Mouse (Mus musculus) limb, embryonic 10.5 days (tissue): ENCODE data around the gene Syt1. TPM values are rescaled to one million over a fixed set of nuclear protein-coding genes. Genes with fewer than 3 reads are reported as not detected.

Source experiments
- DNase-seq: peaks from one replicate; pipeline ENCODE4 v3.0.0-alpha.2; 2017; ENCODE audit warnings: low spot score
- H3K27ac ChIP-seq: fragments of 300-500 bp; sonication (generic); 2 replicates; pipeline ENCODE4 v1.5.1; 2016; ENCODE audit warnings: mild to moderate bottlenecking
- H3K27me3 ChIP-seq: fragments of 300-500 bp; sonication (generic); 2 replicates; pipeline ENCODE4 v1.6.1; 2016; ENCODE audit warnings: low read depth, mild to moderate bottlenecking; ENCODE audit not compliant: poor library complexity, severe bottlenecking
- H3K36me3 ChIP-seq: fragments of 300-500 bp; sonication (generic); 2 replicates; pipeline ENCODE4 v1.6.1; 2016; ENCODE audit warnings: mild to moderate bottlenecking, moderate library complexity
- H3K4me1 ChIP-seq: fragments of 300-500 bp; sonication (generic); 2 replicates; pipeline ENCODE4 v1.6.1; 2016
- H3K4me3 ChIP-seq: fragments of 300-500 bp; sonication (generic); 2 replicates; pipeline ENCODE4 v1.5.1; 2016; ENCODE audit warnings: mild to moderate bottlenecking, moderate library complexity
- H3K9me3 ChIP-seq: fragments of 300-500 bp; sonication (generic); replicated peaks from 2 replicates; pipeline ENCODE4 v1.6.1; 2016; ENCODE audit warnings: mild to moderate bottlenecking
- WGBS: fragments of 180-500 bp; shearing (Covaris S2); methylation state at CpG from one replicate; pipeline ENCODE4 v1.1.7; 2016; 5-methylcytosine and 5-hydroxymethylcytosine counted together
- polyA plus RNA-seq: library from polyadenylated mRNA; unstranded; fragments of >200 nt; fragmentation: Nextera tagmentation; extraction: Ambion mirVana; gene quantifications from 2 replicates; pipeline ENCODE4 v1.2.1, GENCODE M21; 2016

Syt1 gene
- polyA plus RNA-seq, 1 experiment from 2014 or later, result 0.13 TPM

DNA sequence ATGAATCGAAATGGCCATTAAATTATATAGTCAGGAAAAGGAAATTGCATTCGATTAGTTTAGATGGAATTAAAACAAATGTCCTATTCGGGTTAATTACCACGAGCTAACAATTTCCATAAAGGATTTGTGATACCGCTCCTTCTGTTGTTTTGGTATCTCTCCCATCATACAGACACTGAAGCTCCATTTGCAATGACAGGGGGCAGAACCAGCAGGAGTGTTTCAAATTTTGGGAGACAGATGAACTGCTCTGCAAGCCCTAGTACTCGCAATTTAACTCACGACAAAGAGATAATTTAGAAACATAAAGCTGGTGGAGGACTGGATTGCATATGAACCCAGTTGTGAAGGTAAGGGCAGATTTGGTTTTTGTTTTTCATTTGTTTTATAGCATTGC is 210.0 kb downstream of the Syt1 start:
- Histone ChIP-seq H3K9me3 (no peaks in the 10 kb centered on the region), H3K27ac (no peak overlapping the region), H3K4me1 (no peaks in the 10 kb centered on the region), H3K4me3 (no peak overlapping the region), H3K27me3 (no peaks in the 10 kb centered on the region), H3K36me3 (no peaks in the 10 kb centered on the region)
- no peak for DNase-seq
- 90% methylated on average over 7 of the region's 7 CpGs for WGBS

GRCm38 (mm10) chr10:108798826-108799225 is 212.0 kb downstream of the Syt1 start:
- no peaks in the 10 kb centered on the region for H3K27me3 ChIP-seq
- no peaks in the 10 kb centered on the region for H3K9me3 ChIP-seq
- H3K4me1 ChIP-seq, result no peaks in the 10 kb centered on the region
- WGBS, result 93% methylated on average over 4 of the region's 4 CpGs
- no peak overlapping the region for H3K4me3 ChIP-seq
- no peaks in the 10 kb centered on the region for H3K36me3 ChIP-seq
- H3K27ac ChIP-seq, result no peak overlapping the region
- no peak for DNase-seq

- no peaks in the 10 kb centered on the region for H3K27me3 ChIP-seq
- 92% methylated on average over 5 of the region's 5 CpGs for WGBS
- no peak overlapping the region for H3K4me3 ChIP-seq
- H3K36me3 ChIP-seq, result no peaks in the 10 kb centered on the region
- no peak overlapping the region for H3K27ac ChIP-seq
- H3K4me1 ChIP-seq, result no peaks in the 10 kb centered on the region
- DNase-seq, result no peak
- H3K9me3 ChIP-seq, result no peaks in the 10 kb centered on the region
Observed at GRCm38 (mm10) chr10:108782817-108783216, 228.0 kb downstream of the Syt1 start.

GRCm38 (mm10) chr10:108780614-108781013 is 230.2 kb downstream of the Syt1 start:
- Histone ChIP-seq H3K27me3 (no peaks in the 10 kb centered on the region), H3K9me3 (no peaks in the 10 kb centered on the region), H3K36me3 (no peaks in the 10 kb centered on the region), H3K27ac (no peak overlapping the region), H3K4me3 (no peak overlapping the region), H3K4me1 (no peaks in the 10 kb centered on the region)
- DNase-seq, result no peak
- 93% methylated on average over 3 of the region's 3 CpGs for WGBS

- WGBS, result 81% methylated on average over 8 of the region's 8 CpGs
- no peak overlapping the region for H3K27ac ChIP-seq
- H3K27me3 ChIP-seq, result no peaks in the 10 kb centered on the region
- no peak overlapping the region for H3K4me3 ChIP-seq
- no peaks in the 10 kb centered on the region for H3K9me3 ChIP-seq
- no peak for DNase-seq
- H3K36me3 ChIP-seq, result no peaks in the 10 kb centered on the region
- no peaks in the 10 kb centered on the region for H3K4me1 ChIP-seq
Observed at GRCm38 (mm10) chr10:108776735-108777134, 234.0 kb downstream of the Syt1 start.

DNA sequence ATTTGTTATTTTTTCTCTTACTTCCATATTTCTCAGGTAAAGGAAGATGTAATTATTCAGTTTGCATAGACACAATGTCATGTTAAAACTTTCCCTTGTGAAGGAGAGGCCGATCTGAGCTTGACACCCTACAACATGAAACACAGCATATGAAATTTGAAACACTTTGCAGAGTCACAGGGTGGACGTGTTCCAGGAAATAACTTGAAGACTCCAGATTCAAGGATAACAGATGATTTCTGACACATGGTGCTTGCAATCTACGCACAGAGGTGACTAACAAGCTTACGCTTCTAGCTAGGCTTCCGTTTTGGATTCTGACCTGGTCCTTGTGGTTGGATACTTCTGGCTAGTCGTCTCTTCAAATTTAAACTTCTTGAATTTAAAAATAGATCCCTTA is 239.7 kb downstream of the Syt1 start:
- 88% methylated on average over 6 of the region's 6 CpGs for WGBS
- Histone ChIP-seq H3K9me3 (no peaks in the 10 kb centered on the region), H3K4me3 (no peak overlapping the region), H3K4me1 (no peaks in the 10 kb centered on the region), H3K36me3 (no peaks in the 10 kb centered on the region), H3K27ac (no peak overlapping the region), H3K27me3 (no peaks in the 10 kb centered on the region)
- DNase-seq, result no peak

- no peak overlapping the region for H3K27ac ChIP-seq
- H3K36me3 ChIP-seq, result no peaks in the 10 kb centered on the region
- no peak for DNase-seq
- no peaks in the 10 kb centered on the region for H3K27me3 ChIP-seq
- no peak overlapping the region for H3K4me3 ChIP-seq
- H3K4me1 ChIP-seq, result no peaks in the 10 kb centered on the region
- no peaks in the 10 kb centered on the region for H3K9me3 ChIP-seq
Observed at GRCm38 (mm10) chr10:108765564-108765963, 245.2 kb downstream of the Syt1 start.

- no peaks in the 10 kb centered on the region for H3K4me1 ChIP-seq
- 91% methylated on average over 6 of the region's 6 CpGs for WGBS
Observed at GRCm38 (mm10) chr10:108763722-108764121, 247.1 kb downstream of the Syt1 start.

GRCm38 (mm10) chr10:108753304-108753703 is 257.5 kb downstream of the Syt1 start:
- Histone ChIP-seq H3K4me3 (no peak overlapping the region), H3K27me3 (no peaks in the 10 kb centered on the region), H3K9me3 (no peaks in the 10 kb centered on the region), H3K27ac (no peak overlapping the region), H3K4me1 (no peaks in the 10 kb centered on the region), H3K36me3 (no peaks in the 10 kb centered on the region)
- WGBS, result 90% methylated on average over 2 of the region's 2 CpGs
- no peak for DNase-seq

More at GRCm38 (mm10) chr10:108763722-108764121, 247.1 kb downstream of the Syt1 start:
- H3K4me3 ChIP-seq, result no peak overlapping the region
- H3K27me3 ChIP-seq, result no peaks in the 10 kb centered on the region
- no peak overlapping the region for H3K27ac ChIP-seq
- H3K36me3 ChIP-seq, result no peaks in the 10 kb centered on the region
- DNase-seq, result no peak
- H3K9me3 ChIP-seq, result no peaks in the 10 kb centered on the region

DNA sequence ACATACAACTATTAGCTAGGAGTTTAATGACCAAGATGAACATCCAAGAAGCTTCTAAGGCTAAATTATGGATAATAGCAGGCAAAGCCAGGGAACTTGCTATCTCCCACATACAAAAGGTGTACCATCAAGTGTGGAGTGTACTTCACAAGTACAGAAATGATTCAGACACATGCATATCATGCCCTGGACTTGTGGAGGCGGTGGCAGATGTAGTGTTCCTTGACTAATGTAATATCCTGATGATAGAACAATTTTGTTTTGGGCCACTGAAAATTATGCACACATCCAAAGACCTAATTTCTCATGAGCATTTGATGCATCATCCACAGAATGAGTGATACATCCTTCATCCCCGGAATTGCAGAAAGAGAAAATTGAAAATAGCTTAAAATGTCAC is 267.0 kb downstream of the Syt1 start:
- no peaks in the 10 kb centered on the region for H3K27me3 ChIP-seq
- no peak for DNase-seq
- no peaks in the 10 kb centered on the region for H3K36me3 ChIP-seq
- H3K27ac ChIP-seq, result no peak overlapping the region
- H3K4me3 ChIP-seq, result no peak overlapping the region
- no peaks in the 10 kb centered on the region for H3K4me1 ChIP-seq
- 82% methylated on average over 2 of the region's 2 CpGs for WGBS
- no peaks in the 10 kb centered on the region for H3K9me3 ChIP-seq

DNA sequence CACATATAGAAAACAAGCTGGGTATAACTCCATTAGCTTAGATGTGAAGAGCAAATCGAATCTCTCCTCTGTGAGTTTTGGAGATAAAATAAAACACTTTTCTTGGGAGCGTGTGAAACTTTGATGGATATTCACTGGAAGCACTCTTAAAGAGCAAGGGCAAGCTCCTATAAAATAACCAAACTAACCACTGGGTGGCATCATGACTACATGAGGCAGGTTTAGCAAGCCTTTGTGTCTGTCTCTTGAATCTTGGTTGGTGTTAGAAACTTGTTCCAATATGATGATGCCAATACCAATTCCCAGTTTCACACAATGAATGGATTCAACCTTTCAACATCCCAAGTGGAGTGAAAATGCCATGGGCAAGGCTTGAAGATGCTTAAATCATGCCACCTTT is 276.8 kb downstream of the Syt1 start:
- no peak for DNase-seq
- WGBS, result 72% methylated on average over 2 of the region's 2 CpGs

GRCm38 (mm10) chr10:108728961-108729360 is 281.8 kb downstream of the Syt1 start:
- Histone ChIP-seq H3K36me3 (no peaks in the 10 kb centered on the region), H3K27ac (no peak overlapping the region), H3K4me3 (no peak overlapping the region), H3K9me3 (no peaks in the 10 kb centered on the region), H3K4me1 (no peaks in the 10 kb centered on the region), H3K27me3 (no peaks in the 10 kb centered on the region)
- no peak for DNase-seq
- WGBS, result 85% methylated on average over 8 of the region's 8 CpGs

More for the DNA sequence above, 276.8 kb downstream of the Syt1 start:
- Histone ChIP-seq H3K4me1 (no peaks in the 10 kb centered on the region), H3K27me3 (no peaks in the 10 kb centered on the region), H3K36me3 (no peaks in the 10 kb centered on the region), H3K4me3 (no peak overlapping the region), H3K27ac (no peak overlapping the region), H3K9me3 (no peaks in the 10 kb centered on the region)

DNA sequence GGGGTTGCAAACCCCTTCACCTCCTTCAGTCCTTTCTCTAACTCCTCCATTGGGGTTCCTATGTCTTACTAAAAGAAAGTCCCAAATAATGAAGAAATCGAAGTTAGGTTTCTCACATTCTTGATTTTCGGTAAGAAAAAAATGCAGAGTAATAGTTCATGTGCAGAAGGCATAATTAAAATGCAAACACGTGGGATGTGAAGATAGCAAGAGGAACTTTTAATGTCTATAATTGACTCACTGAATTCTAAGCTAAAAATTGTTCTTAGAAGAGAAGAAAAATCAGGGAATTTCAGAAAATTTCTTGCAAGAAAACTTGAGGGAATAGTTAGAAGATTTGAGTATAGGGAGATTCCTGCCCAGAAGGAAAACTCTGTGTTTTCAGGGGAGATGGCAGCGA is 284.4 kb downstream of the Syt1 start:
- no peaks in the 10 kb centered on the region for H3K36me3 ChIP-seq
- DNase-seq, result no peak
- 89% methylated on average over 4 of the region's 4 CpGs for WGBS
- H3K27me3 ChIP-seq, result no peaks in the 10 kb centered on the region
- no peak overlapping the region for H3K4me3 ChIP-seq
- H3K9me3 ChIP-seq, result no peaks in the 10 kb centered on the region
- H3K27ac ChIP-seq, result no peak overlapping the region
- H3K4me1 ChIP-seq, result no peaks in the 10 kb centered on the region

GRCm38 (mm10) chr10:108724878-108725277 is 285.9 kb downstream of the Syt1 start:
- H3K4me3 ChIP-seq, result no peak overlapping the region
- H3K9me3 ChIP-seq, result no peaks in the 10 kb centered on the region
- no peaks in the 10 kb centered on the region for H3K36me3 ChIP-seq
- H3K27me3 ChIP-seq, result no peaks in the 10 kb centered on the region
- no peak for DNase-seq
- H3K4me1 ChIP-seq, result no peaks in the 10 kb centered on the region
- 97% methylated on average over 3 of the region's 3 CpGs for WGBS
- H3K27ac ChIP-seq, result no peak overlapping the region
